Mouse (Mus musculus): ENCODE measurements around the gene Nop53.

GRCm38 (mm10) chr7:15974712-15975111, 28.8 kb upstream of the Nop53 start:
- TF ChIP-seq CTCF (IDR thresholded peaks at IDR 0.05; ENCODE audit: borderline replicate concordance, insufficient read depth, low read length), result peak; percentile 74
- TF ChIP-seq POLR2A (IDR thresholded peaks at IDR 0.05; ENCODE audit: low read depth, low read length), result no peak
